Mouse (Mus musculus) testis, adult 2 months (tissue): ENCODE measurements at regions not wholly inside any gene's neighbourhood (a gene's known extent, or its start where the extent isn't known, plus 50 kb on each side); places are given as distances from the start of the nearest gene placed in this dataset.

Experiments used
- CTCF ChIP-seq: fragments of 200-500 bp; IDR thresholded peaks from 2 replicates; pipeline ENCODE4 v1.5.1; 2012; ENCODE audit warnings: low read depth, mild to moderate bottlenecking, inconsistent platforms, low read length, moderate library complexity; ENCODE audit not compliant: control insufficient read depth, insufficient read depth, insufficient replicate concordance
- POLR2A ChIP-seq: fragments of 200-500 bp; IDR thresholded peaks from 2 replicates; pipeline ENCODE4 v1.6.1; 2012; ENCODE audit warnings: low read depth, mild to moderate bottlenecking, inconsistent platforms, low read length, moderate library complexity; ENCODE audit not compliant: control insufficient read depth

- TF ChIP-seq CTCF (no peak), POLR2A (no peak)
These were observed 858.8 kb downstream of the Car8 start for GRCm38 (mm10) chr4:7379996-7380395.
